Mouse (Mus musculus): ENCODE results near the gene Grk1. TPM values are rescaled to one million over a fixed set of nuclear protein-coding genes. Genes with fewer than 3 reads are reported as not detected.

Gene Grk1
- 0.03 TPM in 1 of 2 replicates, not detected in the other for polyA plus RNA-seq (2016; fragmentation: Nextera tagmentation; extraction: Ambion mirVana)

- no peak within 1 kb of the TSS for H3K4me2 ChIP-seq (replicated peaks)
- no peak for ATAC-seq (ENCODE audit: low FRiP score)
- no peaks in the 10 kb centered on the region for H3K27me3 ChIP-seq
- no peaks in the 10 kb centered on the region for H3K9me3 ChIP-seq (replicated peaks)
- H3K27ac ChIP-seq, result no peak within 1 kb of the TSS
- H3K4me3 ChIP-seq, result no peak within 1 kb of the TSS
- H3K4me1 ChIP-seq, result no peaks in the 10 kb centered on the region
- no peaks in the 10 kb centered on the region for H3K36me3 ChIP-seq
- 74% methylated on average over 5 of the region's 5 CpGs for WGBS
- H3K9ac ChIP-seq, result no peak within 1 kb of the TSS
These were observed at the start of gene Grk1 for GRCm38 (mm10) chr8:13404666-13405131. Gene Grk1 (plus strand): TSS chr8:13405081.

GRCm38 (mm10) chr8:13356221-13356620 lies 48.7 kb upstream of the Grk1 start:
- Histone ChIP-seq H3K36me3 (peaks cover 95% of the 10 kb centered on the region), H3K4me1 (no peaks in the 10 kb centered on the region), H3K9ac (no peak overlapping the region), H3K4me3 (no peak overlapping the region), H3K27ac (no peak overlapping the region), H3K27me3 (no peaks in the 10 kb centered on the region), H3K9me3 (replicated peaks) (no peaks in the 10 kb centered on the region), H3K4me2 (replicated peaks) (no peak overlapping the region)
- WGBS, result 88% methylated on average over 6 of the region's 6 CpGs
- no peak for ATAC-seq (ENCODE audit: low FRiP score)

GRCm38 (mm10) chr8:13356681-13357080 lies 48.2 kb upstream of the Grk1 start:
- no peaks in the 10 kb centered on the region for H3K4me1 ChIP-seq
- H3K27me3 ChIP-seq, result no peaks in the 10 kb centered on the region
- 87% methylated on average over 10 of the region's 10 CpGs for WGBS
- H3K27ac ChIP-seq, result no peak overlapping the region
- H3K4me2 ChIP-seq (replicated peaks), result no peak overlapping the region
- no peak for ATAC-seq (ENCODE audit: low FRiP score)
- H3K9ac ChIP-seq, result no peak overlapping the region
- peaks cover 95% of the 10 kb centered on the region for H3K36me3 ChIP-seq
- no peak overlapping the region for H3K4me3 ChIP-seq
- 0 out of 2 replicates have a peak, but pooled peaks cover 4% of the 10 kb centered on the region for H3K9me3 ChIP-seq (replicated peaks)

- Histone ChIP-seq H3K4me2 (replicated peaks) (no peak overlapping the region), H3K27me3 (no peaks in the 10 kb centered on the region), H3K9ac (no peak overlapping the region), H3K36me3 (peaks cover 95% of the 10 kb centered on the region), H3K4me1 (no peaks in the 10 kb centered on the region), H3K27ac (no peak overlapping the region), H3K4me3 (no peak overlapping the region), H3K9me3 (replicated peaks) (0 out of 2 replicates have a peak, but pooled peaks cover 5% of the 10 kb centered on the region)
- WGBS, result 94% methylated on average over 7 of the region's 7 CpGs
- no peak for ATAC-seq (ENCODE audit: low FRiP score)
These were observed 44.7 kb upstream of the Grk1 start for GRCm38 (mm10) chr8:13360213-13360612.

- Histone ChIP-seq H3K4me3 (no peak overlapping the region), H3K4me2 (replicated peaks) (no peak overlapping the region), H3K4me1 (no peaks in the 10 kb centered on the region), H3K27ac (no peak overlapping the region), H3K36me3 (peaks cover 95% of the 10 kb centered on the region), H3K9ac (no peak overlapping the region), H3K9me3 (replicated peaks) (0 out of 2 replicates have a peak, but pooled peaks cover 5% of the 10 kb centered on the region), H3K27me3 (no peaks in the 10 kb centered on the region)
- 97% methylated on average over 6 of the region's 6 CpGs for WGBS
- ATAC-seq (ENCODE audit: low FRiP score), result no peak
These were observed 43.0 kb upstream of the Grk1 start for GRCm38 (mm10) chr8:13361865-13362264.

GRCm38 (mm10) chr8:13373151-13373662 lies 31.7 kb upstream of the Grk1 start:
- Histone ChIP-seq H3K9me3 (replicated peaks) (no peaks in the 10 kb centered on the region), H3K27me3 (no peaks in the 10 kb centered on the region), H3K27ac (no peak overlapping the region), H3K4me3 (no peak overlapping the region), H3K36me3 (peaks cover 76% of the 10 kb centered on the region), H3K4me2 (replicated peaks) (no peak overlapping the region), H3K9ac (no peak overlapping the region), H3K4me1 (no peaks in the 10 kb centered on the region)
- WGBS, result 89% methylated on average over 8 of the region's 8 CpGs
- no peak for ATAC-seq (ENCODE audit: low FRiP score)

GRCm38 (mm10) chr8:13381630-13382029 lies 23.3 kb upstream of the Grk1 start:
- WGBS, result 89% methylated on average over 7 of the region's 7 CpGs
- Histone ChIP-seq H3K27ac (no peak overlapping the region), H3K9me3 (replicated peaks) (no peaks in the 10 kb centered on the region), H3K27me3 (no peaks in the 10 kb centered on the region), H3K9ac (no peak overlapping the region), H3K4me1 (no peaks in the 10 kb centered on the region), H3K4me3 (no peak overlapping the region), H3K36me3 (peaks cover 35% of the 10 kb centered on the region), H3K4me2 (replicated peaks) (no peak overlapping the region)
- no peak for ATAC-seq (ENCODE audit: low FRiP score)

- ATAC-seq (ENCODE audit: low FRiP score), result no peak
- Histone ChIP-seq H3K4me2 (replicated peaks) (no peak overlapping the region), H3K27me3 (no peaks in the 10 kb centered on the region), H3K9ac (no peak overlapping the region), H3K27ac (no peak overlapping the region), H3K4me1 (no peaks in the 10 kb centered on the region), H3K36me3 (peaks cover 30% of the 10 kb centered on the region), H3K4me3 (no peak overlapping the region), H3K9me3 (replicated peaks) (no peaks in the 10 kb centered on the region)
- 89% methylated on average over 3 of the region's 3 CpGs for WGBS
These were observed 22.3 kb upstream of the Grk1 start for GRCm38 (mm10) chr8:13382536-13382935.

- no peak overlapping the region for H3K27ac ChIP-seq
- no peak overlapping the region for H3K4me2 ChIP-seq (replicated peaks)
- H3K36me3 ChIP-seq, result peaks cover 30% of the 10 kb centered on the region
- no peak overlapping the region for H3K4me3 ChIP-seq
- 94% methylated on average over 4 of the region's 4 CpGs for WGBS
- H3K4me1 ChIP-seq, result no peaks in the 10 kb centered on the region
- no peaks in the 10 kb centered on the region for H3K9me3 ChIP-seq (replicated peaks)
- no peaks in the 10 kb centered on the region for H3K27me3 ChIP-seq
- no peak overlapping the region for H3K9ac ChIP-seq
- ATAC-seq (ENCODE audit: low FRiP score), result no peak
These were observed 21.9 kb upstream of the Grk1 start for GRCm38 (mm10) chr8:13382999-13383398.

GRCm38 (mm10) chr8:13386366-13386765 lies 18.5 kb upstream of the Grk1 start:
- H3K9ac ChIP-seq, result no peak overlapping the region
- no peak for ATAC-seq (ENCODE audit: low FRiP score)
- 77% methylated on average over 13 of the region's 13 CpGs for WGBS
- no peak overlapping the region for H3K4me3 ChIP-seq
- peaks cover 5% of the 10 kb centered on the region; the same call in 1 of the 2 replicates for H3K36me3 ChIP-seq
- no peak overlapping the region for H3K27ac ChIP-seq
- H3K4me1 ChIP-seq, result no peaks in the 10 kb centered on the region
- no peaks in the 10 kb centered on the region for H3K27me3 ChIP-seq
- no peak overlapping the region for H3K4me2 ChIP-seq (replicated peaks)
- no peaks in the 10 kb centered on the region for H3K9me3 ChIP-seq (replicated peaks)

GRCm38 (mm10) chr8:13387728-13388127 lies 17.2 kb upstream of the Grk1 start:
- 85% methylated on average over 8 of the region's 8 CpGs for WGBS
- Histone ChIP-seq H3K4me2 (replicated peaks) (no peak overlapping the region), H3K36me3 (no peaks in the 10 kb centered on the region), H3K9ac (no peak overlapping the region), H3K27me3 (no peaks in the 10 kb centered on the region), H3K9me3 (replicated peaks) (no peaks in the 10 kb centered on the region), H3K27ac (no peak overlapping the region), H3K4me1 (no peaks in the 10 kb centered on the region), H3K4me3 (no peak overlapping the region)
- ATAC-seq (ENCODE audit: low FRiP score), result no peak

- Histone ChIP-seq H3K4me2 (replicated peaks) (no peak overlapping the region), H3K27me3 (no peaks in the 10 kb centered on the region), H3K27ac (no peak overlapping the region), H3K36me3 (no peaks in the 10 kb centered on the region), H3K9ac (no peak overlapping the region), H3K4me3 (no peak overlapping the region), H3K9me3 (replicated peaks) (no peaks in the 10 kb centered on the region), H3K4me1 (no peaks in the 10 kb centered on the region)
- WGBS, result 84% methylated on average over 2 of the region's 2 CpGs
- no peak for ATAC-seq (ENCODE audit: low FRiP score)
These were observed 16.1 kb upstream of the Grk1 start for GRCm38 (mm10) chr8:13388744-13389143.

GRCm38 (mm10) chr8:13393869-13394268 lies 11.0 kb upstream of the Grk1 start:
- no peaks in the 10 kb centered on the region for H3K9me3 ChIP-seq (replicated peaks)
- no peak for ATAC-seq (ENCODE audit: low FRiP score)

More at GRCm38 (mm10) chr8:13393869-13394268, 11.0 kb upstream of the Grk1 start:
- Histone ChIP-seq H3K4me1 (no peaks in the 10 kb centered on the region), H3K36me3 (no peaks in the 10 kb centered on the region), H3K4me3 (no peak overlapping the region), H3K27ac (no peak overlapping the region), H3K4me2 (replicated peaks) (no peak overlapping the region), H3K9ac (no peak overlapping the region), H3K27me3 (no peaks in the 10 kb centered on the region)
- WGBS, result 89% methylated on average over 7 of the region's 7 CpGs
